Mouse (Mus musculus) olfactory bulb, adult 2 months (tissue): ENCODE results near the gene 1700008O03Rik. TPM values are rescaled to one million over a fixed set of nuclear protein-coding genes. Genes with fewer than 3 reads are reported as not detected.
A peak's percentile ranks its signal among the peaks of the same experiment; 100 is the strongest.

ENCODE experiments used
- H3K27ac ChIP-seq: fragments of 200-500 bp; 2 replicates; pipeline ENCODE4 v1.5.1; 2012; ENCODE audit warnings: low read depth, low read length; ENCODE audit not compliant: insufficient read depth
- H3K4me1 ChIP-seq: fragments of 200-500 bp; 2 replicates; pipeline ENCODE4 v1.6.1; 2012; ENCODE audit warnings: low read length; ENCODE audit not compliant: control insufficient read depth, insufficient read depth
- H3K4me3 ChIP-seq: fragments of 200-500 bp; 2 replicates; pipeline ENCODE4 v1.5.1; 2012; ENCODE audit warnings: mild to moderate bottlenecking, low read depth, low read length, moderate library complexity; ENCODE audit not compliant: insufficient read depth
- CTCF ChIP-seq: fragments of 200-500 bp; IDR thresholded peaks from 2 replicates; pipeline ENCODE4 v1.5.1; 2012; ENCODE audit warnings: low read depth, mild to moderate bottlenecking, low read length, moderate library complexity; ENCODE audit not compliant: insufficient read depth
- POLR2A ChIP-seq: fragments of 200-500 bp; IDR thresholded peaks from 2 replicates; pipeline ENCODE4 v1.6.1; 2012; ENCODE audit warnings: mild to moderate bottlenecking, low read depth, low read length, moderate library complexity; ENCODE audit not compliant: insufficient read depth
- WGBS: fragments of 180-500 bp; shearing (Covaris S2); methylation state at CpG from one replicate; pipeline ENCODE4 v1.1.7; 2018; 5-methylcytosine and 5-hydroxymethylcytosine counted together
- polyA plus RNA-seq: library from polyadenylated mRNA; stranded (reverse); fragments of >200 nt; gene quantifications from 2 replicates; pipeline ENCODE4 v1.2.4, GENCODE M21; 2012; ENCODE audit warnings: low replicate concordance; ENCODE audit not compliant: missing spikeins, insufficient read depth, insufficient read length

The 1700008O03Rik gene
- polyA plus RNA-seq, 1 experiment, result not detected

DNA sequence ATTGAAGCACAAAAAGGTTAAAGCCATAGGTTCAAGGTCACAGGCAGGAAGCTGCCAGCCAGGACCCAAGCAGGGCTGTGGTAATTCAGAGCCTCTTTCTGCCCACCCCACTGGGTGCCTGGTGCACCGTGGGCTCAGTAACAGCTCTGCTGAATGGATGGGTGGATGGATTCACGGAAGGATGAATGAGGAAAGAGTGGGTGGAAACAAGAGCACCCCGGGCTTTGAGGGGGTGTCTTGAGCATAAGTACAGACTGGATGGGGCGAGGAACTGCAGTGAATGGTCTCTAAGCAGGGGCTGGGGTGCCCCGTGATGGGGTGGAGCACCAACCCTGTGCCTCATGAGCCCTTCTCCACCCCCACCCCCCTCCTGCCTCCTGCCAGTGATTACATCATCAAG lies 43.9 kb downstream of the 1700008O03Rik start:
- 17% methylated on average over 5 of the region's 5 CpGs for WGBS
- H3K27ac ChIP-seq, result 0 out of 2 replicates have a peak overlapping the region, but pooled peaks have one; percentile 18
- peaks cover 47% of the 10 kb centered on the region for H3K4me1 ChIP-seq
- TF ChIP-seq POLR2A (no peak), CTCF (no peak)
- H3K4me3 ChIP-seq, result no peak overlapping the region

DNA sequence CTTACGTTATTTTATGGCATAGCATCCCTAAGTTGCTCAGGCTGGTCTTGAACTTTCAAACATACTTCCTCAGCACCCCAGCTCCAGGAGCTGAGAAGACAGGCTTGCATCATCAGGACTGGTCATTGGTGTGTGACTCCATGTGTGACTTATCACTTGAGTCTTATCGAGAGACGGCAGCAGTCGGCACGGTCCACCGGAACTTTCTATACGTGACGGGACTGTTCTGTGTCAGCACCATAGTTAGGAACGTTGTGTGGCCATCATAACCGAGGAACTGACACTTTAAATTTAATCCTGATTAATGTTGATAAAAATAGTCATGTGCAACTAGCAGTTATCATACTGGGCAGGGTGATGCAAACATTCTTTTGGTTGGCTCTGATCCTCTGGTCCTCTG lies 44.5 kb downstream of the 1700008O03Rik start:
- WGBS, result 77% methylated on average over 10 of the region's 10 CpGs
- Histone ChIP-seq H3K4me3 (no peak overlapping the region), H3K27ac (0 out of 2 replicates have a peak overlapping the region, but pooled peaks have one; percentile 18), H3K4me1 (peaks cover 53% of the 10 kb centered on the region)
- TF ChIP-seq POLR2A (no peak), CTCF (no peak)

DNA sequence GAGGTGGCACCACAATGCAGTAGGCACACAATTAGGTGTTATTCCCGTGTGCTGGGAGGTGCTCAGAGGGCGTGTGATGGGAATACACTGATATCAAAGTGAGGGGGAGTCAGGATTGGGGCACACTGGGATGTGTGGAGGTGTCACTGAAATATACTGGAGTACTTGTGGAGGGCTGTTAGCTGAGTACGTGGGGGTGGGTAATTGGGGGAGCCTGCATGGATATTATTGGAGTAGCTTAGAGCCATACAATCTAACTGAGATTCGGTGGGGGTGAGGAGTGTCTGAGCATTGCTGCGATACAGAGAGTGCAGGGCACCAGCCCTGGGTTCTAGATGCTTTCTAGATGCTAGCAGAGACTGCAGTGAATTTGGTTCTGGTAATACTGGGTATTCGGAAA lies 45.4 kb downstream of the 1700008O03Rik start:
- Histone ChIP-seq H3K4me1 (peaks cover 57% of the 10 kb centered on the region), H3K27ac (no peak overlapping the region), H3K4me3 (no peak overlapping the region)
- WGBS, result 34% methylated on average over 6 of the region's 6 CpGs
- TF ChIP-seq CTCF (no peak), POLR2A (no peak)

DNA sequence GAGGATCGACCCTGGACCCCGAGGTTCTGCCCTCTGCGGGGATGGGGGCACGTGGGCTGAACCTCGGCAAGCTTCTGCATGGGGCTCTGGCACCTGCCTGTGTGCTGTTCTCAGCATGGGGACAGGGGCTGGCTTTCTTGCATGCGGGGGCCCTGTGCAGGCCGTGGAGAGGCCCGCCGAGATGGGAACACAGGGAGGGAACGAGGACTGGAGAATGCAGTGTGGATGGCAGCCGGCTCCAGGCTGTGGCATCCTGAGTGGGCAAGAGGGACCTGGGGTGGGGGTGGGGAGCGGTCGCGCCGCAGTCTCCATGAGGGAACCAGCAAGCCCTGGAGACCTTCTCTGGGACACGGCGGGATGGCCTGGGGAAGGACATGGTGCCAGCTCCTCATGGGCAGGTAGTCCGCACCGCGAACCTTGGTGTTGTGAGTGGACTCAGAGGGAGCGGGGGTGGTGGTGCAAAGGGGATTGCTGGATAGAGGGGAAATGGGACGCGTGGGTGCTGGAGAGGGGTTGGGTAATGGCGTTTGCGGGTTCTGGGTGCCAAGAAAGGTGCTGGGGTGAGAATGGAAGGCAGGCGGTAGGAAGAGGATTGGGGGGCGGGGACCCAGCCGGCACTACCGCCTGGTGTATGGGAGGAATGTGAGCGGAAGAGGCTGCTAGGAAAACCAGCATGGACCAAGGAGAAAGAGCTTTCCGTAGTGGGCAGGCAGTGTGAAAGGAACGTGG lies 48.3 kb downstream of the 1700008O03Rik start:
- 6% methylated on average over 32 of the region's 32 CpGs for WGBS
- peaks cover 64% of the 10 kb centered on the region for H3K4me1 ChIP-seq
- no peak overlapping the region for H3K27ac ChIP-seq
- H3K4me3 ChIP-seq, result peak overlapping the region; percentile 70
- no peak for TF ChIP-seq POLR2A
- no peak for TF ChIP-seq CTCF

DNA sequence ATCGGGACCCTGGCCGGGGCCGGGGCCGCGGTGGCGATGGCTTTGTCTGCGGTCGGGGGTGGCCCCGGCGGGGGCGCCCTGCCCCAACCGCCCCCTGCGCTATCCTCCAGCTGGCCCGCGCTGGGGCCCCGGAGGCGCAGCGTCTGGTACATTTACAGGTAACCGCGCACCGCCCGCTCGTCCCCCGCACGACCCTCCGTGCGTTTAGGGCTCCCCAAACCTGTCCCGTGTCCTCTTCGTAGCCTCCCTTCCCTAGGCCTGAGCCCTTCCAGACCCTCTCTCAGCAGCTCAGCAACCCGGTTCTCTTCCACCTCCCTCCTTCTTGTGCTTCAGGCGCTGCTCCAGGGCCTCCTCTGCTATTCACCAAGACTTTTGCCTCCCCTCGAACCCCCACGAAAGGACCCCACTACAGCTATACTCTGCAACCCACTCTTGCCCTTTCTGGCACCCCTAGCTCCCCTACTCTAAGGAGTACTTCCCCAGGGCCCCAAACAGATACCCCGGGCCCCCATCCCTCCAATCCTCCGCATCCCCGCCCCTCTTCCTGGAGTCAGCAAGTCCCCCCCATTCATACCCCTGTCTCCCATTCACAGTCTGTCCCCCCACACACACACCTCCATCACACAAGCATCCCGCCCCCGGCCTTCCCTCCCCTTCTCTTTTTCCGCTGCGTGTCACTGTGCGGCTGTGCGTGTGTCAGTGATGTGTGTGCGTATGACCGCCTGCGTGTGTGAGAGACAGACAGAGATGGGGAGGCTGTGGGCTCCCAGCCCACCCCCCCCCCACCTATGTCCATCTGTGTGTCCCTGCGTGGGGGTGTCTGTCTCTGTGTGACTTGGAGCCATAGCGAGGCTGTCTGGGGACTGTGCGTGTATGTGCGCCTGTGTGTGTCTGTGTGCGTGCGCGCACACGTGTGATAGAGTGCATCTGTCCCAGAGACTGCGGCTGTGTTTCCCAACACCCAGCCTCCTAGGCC lies 49.3 kb downstream of the 1700008O03Rik start:
- peak overlapping the region; percentile 80 for H3K27ac ChIP-seq
- H3K4me3 ChIP-seq, result peak overlapping the region; percentile 70
- 2% methylated on average over 50 of the region's 54 CpGs for WGBS
- no peak for TF ChIP-seq POLR2A
- no peak for TF ChIP-seq CTCF
- H3K4me1 ChIP-seq, result peaks cover 55% of the 10 kb centered on the region

DNA sequence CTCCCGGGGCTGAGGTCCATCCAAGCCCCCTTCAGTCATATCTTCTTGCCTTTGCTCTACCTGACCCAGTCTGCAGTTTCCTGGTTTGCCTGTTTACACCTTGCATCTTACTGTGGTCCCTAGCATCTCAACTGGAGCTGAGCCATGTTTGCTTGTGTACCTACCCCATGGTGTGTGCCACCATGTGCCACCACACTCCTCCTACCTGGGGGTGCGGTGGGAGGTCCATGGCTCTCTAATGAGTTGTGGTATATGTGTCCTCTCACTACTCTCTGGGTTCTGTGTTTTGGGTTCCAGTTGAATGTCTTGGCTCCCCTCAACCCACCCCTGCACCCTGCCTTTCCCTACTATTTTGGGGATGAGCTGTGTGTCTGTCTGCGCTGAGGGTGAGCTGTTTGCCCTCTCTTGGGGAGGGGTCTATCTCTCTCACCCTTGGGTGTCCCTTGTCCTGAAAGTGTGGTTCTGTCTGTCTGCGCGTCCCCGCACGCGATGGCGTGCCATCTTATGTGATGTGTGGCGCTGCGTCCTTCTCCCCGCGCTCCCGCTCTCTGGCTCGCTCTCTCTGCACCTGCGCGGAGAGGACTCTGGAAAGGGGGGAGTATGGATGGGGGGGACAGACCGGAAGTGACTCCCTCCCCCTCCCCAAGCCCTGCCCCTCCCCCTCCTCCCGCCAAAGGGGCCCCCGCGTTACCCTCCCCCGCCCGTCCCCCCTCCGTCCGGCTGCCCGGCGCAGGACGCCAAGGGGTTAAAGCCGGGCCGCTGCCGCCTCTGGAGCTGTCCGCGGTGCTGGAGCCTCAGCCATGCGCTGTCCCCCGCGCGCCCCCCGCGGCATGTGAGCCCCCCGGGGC lies 50.4 kb downstream of the 1700008O03Rik start:
- peaks cover 50% of the 10 kb centered on the region for H3K4me1 ChIP-seq
- H3K4me3 ChIP-seq, result peak overlapping the region; percentile 70
- 3% methylated on average over 22 of the region's 40 CpGs for WGBS
- no peak for TF ChIP-seq CTCF
- H3K27ac ChIP-seq, result peak overlapping the region; percentile 75; the same call in 1 of the 2 replicates

DNA sequence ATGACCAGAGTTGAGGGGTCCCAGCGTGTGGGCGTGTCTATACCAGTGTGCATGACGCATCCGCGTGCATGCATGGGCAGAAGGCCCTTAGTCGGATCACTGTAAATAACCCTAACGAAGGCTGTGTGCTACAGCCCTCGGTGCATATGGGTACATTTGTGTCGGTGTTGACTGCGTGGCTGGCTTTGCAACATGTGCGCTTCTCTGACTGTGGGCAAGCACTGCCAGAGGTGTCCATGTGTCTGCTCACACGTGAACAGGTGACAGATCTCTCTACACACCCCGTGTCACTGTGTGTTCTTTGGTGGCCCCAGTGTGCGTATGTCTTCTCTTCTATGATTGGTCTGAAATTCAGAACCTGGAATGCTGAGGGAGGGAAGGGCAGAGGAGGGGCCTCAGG lies 51.5 kb downstream of the 1700008O03Rik start:
- Histone ChIP-seq H3K27ac (no peak overlapping the region), H3K4me1 (peaks cover 41% of the 10 kb centered on the region), H3K4me3 (no peak overlapping the region)
- WGBS, result 65% methylated on average over 14 of the region's 14 CpGs
- TF ChIP-seq CTCF, result no peak
- no peak for TF ChIP-seq POLR2A

DNA sequence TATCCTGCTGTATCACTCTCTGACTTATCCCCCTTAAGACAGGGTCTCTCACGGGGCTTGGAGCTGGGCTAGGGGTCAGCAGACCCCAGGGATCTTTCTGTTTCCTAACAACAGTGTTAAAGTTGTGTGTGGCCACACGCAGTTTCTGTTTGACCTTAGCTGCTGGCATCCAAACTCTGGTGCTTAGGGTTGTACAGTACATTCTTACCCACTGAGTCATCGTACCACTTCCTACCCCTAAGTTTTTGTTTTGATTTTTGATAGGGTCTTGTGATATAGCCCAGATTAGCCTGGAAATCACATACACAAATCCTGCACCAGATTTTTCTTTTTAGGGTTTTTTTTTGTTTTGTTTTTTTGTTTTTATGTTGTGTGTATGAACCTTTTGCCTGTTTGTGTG lies 53.3 kb downstream of the 1700008O03Rik start:
- TF ChIP-seq POLR2A, result no peak
- no peak overlapping the region for H3K4me3 ChIP-seq
- H3K27ac ChIP-seq, result no peak overlapping the region
- H3K4me1 ChIP-seq, result peaks cover 32% of the 10 kb centered on the region
- WGBS, result 72% methylated on average over 3 of the region's 3 CpGs
